Mouse (Mus musculus) testis, adult 2 months (tissue): ENCODE results near the gene Fam43b. TPM values are rescaled to one million over a fixed set of nuclear protein-coding genes. Genes with fewer than 3 reads are reported as not detected.

ENCODE experiments used
- H3K27ac ChIP-seq: fragments of 200-500 bp; 2 replicates; pipeline ENCODE4 v1.5.1; 2012; ENCODE audit warnings: low read depth, low read length; ENCODE audit not compliant: control insufficient read depth, insufficient read depth
- H3K27me3 ChIP-seq: fragments of 200-500 bp; 2 replicates; pipeline ENCODE4 v1.6.1; 2012; ENCODE audit warnings: mild to moderate bottlenecking, low read length, moderate library complexity; ENCODE audit not compliant: control insufficient read depth, insufficient read depth
- H3K36me3 ChIP-seq: fragments of 200-500 bp; 2 replicates; pipeline ENCODE4 v1.6.1; 2012; ENCODE audit warnings: mild to moderate bottlenecking, low read length; ENCODE audit not compliant: control insufficient read depth, insufficient read depth
- H3K4me1 ChIP-seq: fragments of 200-500 bp; 2 replicates; pipeline ENCODE4 v1.6.1; 2012; ENCODE audit warnings: low read length; ENCODE audit not compliant: control insufficient read depth, insufficient read depth
- H3K4me3 ChIP-seq: fragments of 200-500 bp; 2 replicates; pipeline ENCODE4 v1.5.1; 2012; ENCODE audit warnings: low read depth, mild to moderate bottlenecking, low read length, moderate library complexity, mixed read lengths; ENCODE audit not compliant: control insufficient read depth
- CTCF ChIP-seq: fragments of 200-500 bp; IDR thresholded peaks from 2 replicates; pipeline ENCODE4 v1.5.1; 2012; ENCODE audit warnings: low read depth, mild to moderate bottlenecking, inconsistent platforms, low read length, moderate library complexity; ENCODE audit not compliant: control insufficient read depth, insufficient read depth, insufficient replicate concordance
- POLR2A ChIP-seq: fragments of 200-500 bp; IDR thresholded peaks from 2 replicates; pipeline ENCODE4 v1.6.1; 2012; ENCODE audit warnings: low read depth, mild to moderate bottlenecking, inconsistent platforms, low read length, moderate library complexity; ENCODE audit not compliant: control insufficient read depth
- polyA plus RNA-seq: library from polyadenylated mRNA; depleted of rRNA; stranded (reverse); fragments of >200 nt; gene quantifications from 2 replicates; pipeline ENCODE4 v1.2.3, GENCODE M21; 2012

Fam43b gene
- polyA plus RNA-seq, 1 experiment = not detected

GRCm38 (mm10) chr4:138425028-138425427 is 28.7 kb upstream of the Fam43b start:
- H3K4me1 ChIP-seq = no peaks in the 10 kb centered on the region
- no peak overlapping the region for H3K4me3 ChIP-seq
- no peaks in the 10 kb centered on the region for H3K36me3 ChIP-seq
- TF ChIP-seq CTCF (no peak), POLR2A (no peak)
- no peaks in the 10 kb centered on the region for H3K27me3 ChIP-seq
- no peak overlapping the region for H3K27ac ChIP-seq

GRCm38 (mm10) chr4:138418340-138418957 is 22.1 kb upstream of the Fam43b start:
- Histone ChIP-seq H3K36me3 (no peaks in the 10 kb centered on the region), H3K27me3 (no peaks in the 10 kb centered on the region), H3K4me3 (no peak overlapping the region), H3K27ac (no peak overlapping the region), H3K4me1 (no peaks in the 10 kb centered on the region)
- TF ChIP-seq CTCF (no peak), POLR2A (no peak)

GRCm38 (mm10) chr4:138417882-138418281 is 21.6 kb upstream of the Fam43b start:
- Histone ChIP-seq H3K27me3 (no peaks in the 10 kb centered on the region), H3K27ac (no peak overlapping the region), H3K4me3 (no peak overlapping the region), H3K36me3 (no peaks in the 10 kb centered on the region), H3K4me1 (no peaks in the 10 kb centered on the region)
- TF ChIP-seq CTCF = no peak

GRCm38 (mm10) chr4:138416414-138416813 is 20.1 kb upstream of the Fam43b start:
- TF ChIP-seq CTCF = no peak
- no peak for TF ChIP-seq POLR2A
- no peak overlapping the region for H3K4me3 ChIP-seq
- H3K27ac ChIP-seq = no peak overlapping the region
- no peaks in the 10 kb centered on the region for H3K4me1 ChIP-seq
- no peaks in the 10 kb centered on the region for H3K27me3 ChIP-seq
- H3K36me3 ChIP-seq = no peaks in the 10 kb centered on the region

- no peaks in the 10 kb centered on the region for H3K27me3 ChIP-seq
- no peak overlapping the region for H3K27ac ChIP-seq
- no peaks in the 10 kb centered on the region for H3K36me3 ChIP-seq
- no peaks in the 10 kb centered on the region for H3K4me1 ChIP-seq
- no peak overlapping the region for H3K4me3 ChIP-seq
- TF ChIP-seq POLR2A = no peak
- TF ChIP-seq CTCF = no peak
These were observed 19.7 kb upstream of the Fam43b start for GRCm38 (mm10) chr4:138415991-138416390.

GRCm38 (mm10) chr4:138414725-138415124 is 18.4 kb upstream of the Fam43b start:
- Histone ChIP-seq H3K36me3 (no peaks in the 10 kb centered on the region), H3K4me3 (no peak overlapping the region), H3K4me1 (no peaks in the 10 kb centered on the region), H3K27me3 (no peaks in the 10 kb centered on the region), H3K27ac (no peak overlapping the region)
- no peak for TF ChIP-seq CTCF

- Histone ChIP-seq H3K27ac (no peak overlapping the region), H3K4me3 (no peak overlapping the region), H3K4me1 (no peaks in the 10 kb centered on the region), H3K36me3 (no peaks in the 10 kb centered on the region), H3K27me3 (no peaks in the 10 kb centered on the region)
- TF ChIP-seq POLR2A = no peak
- TF ChIP-seq CTCF = no peak
These were observed 15.3 kb upstream of the Fam43b start for GRCm38 (mm10) chr4:138411504-138412121.
